Mouse (Mus musculus) G1E (cell line): ENCODE data around the gene Rb1.

Experiments used
- CTCF ChIP-seq: IDR thresholded peaks from 2 replicates; pipeline ENCODE4 v1.5.1; 2012; ENCODE audit warnings: low read depth, low read length, inconsistent platforms, mixed read lengths
- GATA1 ChIP-seq: IDR thresholded peaks from 2 replicates; pipeline ENCODE4 v1.6.1; 2012; ENCODE audit warnings: borderline replicate concordance, low read length, inconsistent platforms, mixed read lengths
- TAL1 ChIP-seq: conservative IDR thresholded peaks from 2 replicates; pipeline ENCODE4 v1.6.1; 2012; ENCODE audit warnings: low read depth, low read length, inconsistent platforms, mixed read lengths

GRCm38 (mm10) chr14:73301856-73302255, 23.8 kb downstream of the Rb1 start:
- TF ChIP-seq GATA1 = no peak
- TF ChIP-seq CTCF = no peak
- TF ChIP-seq TAL1 = no peak
